Mouse (Mus musculus) limb, embryonic 12.5 days (tissue): ENCODE results near the gene Stx5a. TPM values are rescaled to one million over a fixed set of nuclear protein-coding genes. Genes with fewer than 3 reads are reported as not detected.
A peak's percentile ranks its signal among the peaks of the same experiment; 100 is the strongest.
"Not testable (repeated sequence)": the region's sequence is repeated elsewhere in the genome, so short reads cannot be mapped to it uniquely, and the experiment has no call there.

Experiments
- ATAC-seq: fragments of 200-750 bp; cut with Nextera tagmentation; 2 replicates; pipeline ENCODE4 v1.8.0; 2017; ENCODE audit warnings: low read depth, moderate TSS enrichment; ENCODE audit not compliant: insufficient number of reproducible peaks, insufficient read depth, low FRiP score, low TSS enrichment
- H3K27ac ChIP-seq: fragments of 300-500 bp; sonication (generic); 2 replicates; pipeline ENCODE4 v1.5.1; 2016; ENCODE audit warnings: mild to moderate bottlenecking, moderate library complexity
- H3K27me3 ChIP-seq: fragments of 300-500 bp; sonication (generic); 2 replicates; pipeline ENCODE4 v1.6.1; 2016; ENCODE audit warnings: mild to moderate bottlenecking, moderate library complexity
- H3K36me3 ChIP-seq: fragments of 300-500 bp; sonication (generic); 2 replicates; pipeline ENCODE4 v1.6.1; 2016; ENCODE audit warnings: mild to moderate bottlenecking, moderate library complexity
- H3K4me1 ChIP-seq: fragments of 300-500 bp; sonication (generic); replicated peaks from 2 replicates; pipeline ENCODE4 v1.6.1; 2016
- H3K4me2 ChIP-seq: fragments of 300-500 bp; sonication (generic); 2 replicates; pipeline ENCODE4 v1.6.1; 2016; ENCODE audit warnings: mild to moderate bottlenecking, moderate library complexity
- H3K4me3 ChIP-seq: fragments of 300-500 bp; sonication (generic); replicated peaks from 2 replicates; pipeline ENCODE4 v1.5.1; 2016; ENCODE audit warnings: mild to moderate bottlenecking
- H3K9ac ChIP-seq: fragments of 300-500 bp; sonication (generic); replicated peaks from 2 replicates; pipeline ENCODE4 v1.6.1; 2016; ENCODE audit warnings: mild to moderate bottlenecking, moderate library complexity
- H3K9me3 ChIP-seq: fragments of 300-500 bp; sonication (generic); 2 replicates; pipeline ENCODE4 v1.6.1; 2016; ENCODE audit warnings: mild to moderate bottlenecking, moderate library complexity
- WGBS: fragments of 180-500 bp; shearing (Covaris S2); methylation state at CpG from one replicate; pipeline ENCODE4 v1.1.7; 2016; 5-methylcytosine and 5-hydroxymethylcytosine counted together
- polyA plus RNA-seq: library from polyadenylated mRNA; unstranded; fragments of >200 nt; fragmentation: Nextera tagmentation; extraction: Ambion mirVana; gene quantifications from 2 replicates; pipeline ENCODE4 v1.2.1, GENCODE M21; 2016

Stx5a gene
- polyA plus RNA-seq, 1 experiment from 2014 or later = 168 TPM

DNA sequence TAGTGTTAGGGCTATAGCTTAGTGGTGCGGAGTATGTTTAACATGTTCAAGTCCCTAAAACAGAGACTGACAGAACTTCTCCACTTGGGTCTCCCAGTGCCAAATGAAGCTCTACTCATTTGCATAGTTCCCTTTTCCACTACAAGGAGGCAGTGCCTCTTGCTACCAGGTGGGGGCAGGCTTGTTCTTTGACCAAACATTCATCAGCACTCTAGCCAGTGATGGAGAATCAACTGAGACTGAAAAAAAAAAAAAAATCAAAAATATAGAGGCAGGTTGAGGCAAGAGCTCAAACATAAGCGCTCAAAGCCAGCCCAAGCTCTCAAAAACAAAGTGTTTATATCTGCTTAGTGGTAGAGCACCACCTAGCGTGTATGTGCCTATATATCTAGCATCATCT, 22.9 kb upstream of the Stx5a start:
- no peak for ATAC-seq
- H3K4me2 ChIP-seq = no peak overlapping the region
- 75% methylated on average over 3 of the region's 3 CpGs for WGBS
- H3K27ac ChIP-seq = no peak overlapping the region
- H3K9ac ChIP-seq = no peak overlapping the region
- H3K9me3 ChIP-seq = no peaks in the 10 kb centered on the region
- H3K27me3 ChIP-seq = no peaks in the 10 kb centered on the region
- H3K4me3 ChIP-seq = no peak overlapping the region
- no peaks in the 10 kb centered on the region; the same call in 1 of the 2 replicates for H3K36me3 ChIP-seq
- H3K4me1 ChIP-seq = peaks cover 16% of the 10 kb centered on the region

DNA sequence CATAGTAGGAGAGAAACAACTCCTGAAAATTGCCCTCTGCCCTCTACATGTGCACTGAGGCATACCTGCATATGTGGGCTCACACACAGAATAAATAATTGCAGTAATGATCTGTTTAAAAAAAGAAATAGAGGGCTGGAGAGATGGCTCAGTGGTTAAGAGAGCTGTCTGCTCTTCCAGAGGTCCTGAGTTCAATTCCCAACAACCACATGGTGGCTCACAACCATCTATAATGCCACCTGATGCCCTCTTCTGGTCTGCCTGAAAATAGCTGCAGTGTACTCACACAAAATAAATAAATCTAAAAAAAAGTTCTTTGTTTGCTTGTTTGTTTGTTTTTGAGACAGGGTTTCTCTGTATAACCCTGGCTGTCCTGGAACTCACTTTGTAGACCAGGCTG, 22.2 kb upstream of the Stx5a start:
- not testable (repeated sequence) for H3K9me3 ChIP-seq, H3K27ac ChIP-seq, ATAC-seq, H3K9ac ChIP-seq, H3K4me2 ChIP-seq, H3K4me3 ChIP-seq, H3K27me3 ChIP-seq, H3K36me3 ChIP-seq
- H3K4me1 ChIP-seq = peaks cover 14% of the 10 kb centered on the region

DNA sequence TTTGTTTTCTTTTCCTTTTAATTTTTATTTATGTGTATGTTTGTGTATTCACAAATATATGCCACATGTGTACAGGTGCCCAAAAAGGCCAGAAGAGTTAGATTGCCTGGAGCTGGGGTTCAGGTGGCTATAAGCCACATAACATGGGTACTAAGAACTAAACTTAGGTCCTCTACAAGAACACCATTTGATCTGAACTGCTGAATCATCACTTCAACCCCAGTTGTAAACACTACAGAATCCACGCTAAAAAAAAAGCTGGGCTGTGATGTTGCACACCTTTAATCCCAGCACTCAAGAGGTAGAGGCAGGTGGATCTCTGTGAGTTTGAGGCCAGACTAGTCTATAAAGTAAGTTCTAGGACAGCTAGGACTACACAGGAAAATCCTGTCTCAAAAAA, 19.8 kb upstream of the Stx5a start:
- 63% methylated on average over 1 of the region's 1 CpGs for WGBS
- Histone ChIP-seq H3K4me3 (no peak overlapping the region), H3K4me1 (peaks cover 22% of the 10 kb centered on the region), H3K27ac (no peak overlapping the region), H3K27me3 (no peaks in the 10 kb centered on the region), H3K4me2 (peak overlapping the region; percentile 62; the same call in 1 of the 2 replicates), H3K9me3 (no peaks in the 10 kb centered on the region), H3K9ac (no peak overlapping the region), H3K36me3 (peaks cover 24% of the 10 kb centered on the region)
- no peak for ATAC-seq

DNA sequence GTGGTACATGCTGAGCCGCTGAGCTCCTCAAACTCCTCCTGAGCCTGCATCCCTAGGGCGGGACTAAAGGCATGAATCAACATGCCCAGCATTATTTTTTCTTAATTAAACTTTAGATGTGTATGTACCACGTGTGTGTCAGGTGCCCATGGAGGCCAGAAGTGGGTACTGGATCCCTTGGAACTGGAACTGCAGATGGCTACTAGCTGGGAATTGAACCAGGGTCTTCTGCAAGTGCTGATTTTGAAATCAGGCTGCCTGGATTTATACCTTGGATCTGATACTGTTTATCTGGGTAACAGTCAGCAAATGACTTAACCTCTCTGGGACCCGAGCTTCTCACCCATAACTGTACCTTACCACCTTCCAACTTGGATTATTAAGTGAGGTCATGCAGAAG, 19.2 kb upstream of the Stx5a start:
- peak overlapping the region; percentile 98; the same call in 1 of the 2 replicates for H3K27ac ChIP-seq
- ATAC-seq = no peak

DNA sequence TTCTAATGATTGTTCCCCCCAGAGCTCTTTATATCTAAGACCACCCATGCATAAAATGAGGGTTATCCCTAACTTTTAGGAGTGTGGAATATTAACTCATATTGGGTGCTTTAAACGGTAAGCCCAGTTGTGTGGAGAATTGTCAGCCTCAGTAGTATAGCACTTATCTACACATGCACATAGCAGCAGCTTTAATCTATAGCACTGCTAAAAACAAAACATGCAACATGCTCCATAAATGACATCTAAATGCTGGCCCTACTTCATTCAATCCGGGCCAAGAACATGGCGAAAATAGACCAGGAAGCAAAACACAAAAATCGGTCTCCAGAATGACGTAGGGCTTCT, 18.7 kb upstream of the Stx5a start:
- WGBS = 4% methylated on average over 5 of the region's 5 CpGs
- H3K27me3 ChIP-seq = no peaks in the 10 kb centered on the region
- H3K4me3 ChIP-seq = peak overlapping the region; percentile 74
- H3K9me3 ChIP-seq = no peaks in the 10 kb centered on the region
- peak overlapping the region; percentile 98 for H3K27ac ChIP-seq
- H3K36me3 ChIP-seq = peaks cover 32% of the 10 kb centered on the region
- H3K4me1 ChIP-seq = peaks cover 22% of the 10 kb centered on the region
- peak overlapping the region; percentile 62 for H3K4me2 ChIP-seq
- ATAC-seq = no peak
- peak overlapping the region; percentile 73 for H3K9ac ChIP-seq

More for the DNA sequence above, 19.2 kb upstream of the Stx5a start:
- Histone ChIP-seq H3K4me3 (peak overlapping the region; percentile 74), H3K9ac (peak overlapping the region; percentile 73), H3K4me1 (peaks cover 22% of the 10 kb centered on the region), H3K4me2 (peak overlapping the region; percentile 62), H3K27me3 (no peaks in the 10 kb centered on the region), H3K9me3 (no peaks in the 10 kb centered on the region), H3K36me3 (peaks cover 30% of the 10 kb centered on the region)
- WGBS = 58% methylated on average over 4 of the region's 4 CpGs

DNA sequence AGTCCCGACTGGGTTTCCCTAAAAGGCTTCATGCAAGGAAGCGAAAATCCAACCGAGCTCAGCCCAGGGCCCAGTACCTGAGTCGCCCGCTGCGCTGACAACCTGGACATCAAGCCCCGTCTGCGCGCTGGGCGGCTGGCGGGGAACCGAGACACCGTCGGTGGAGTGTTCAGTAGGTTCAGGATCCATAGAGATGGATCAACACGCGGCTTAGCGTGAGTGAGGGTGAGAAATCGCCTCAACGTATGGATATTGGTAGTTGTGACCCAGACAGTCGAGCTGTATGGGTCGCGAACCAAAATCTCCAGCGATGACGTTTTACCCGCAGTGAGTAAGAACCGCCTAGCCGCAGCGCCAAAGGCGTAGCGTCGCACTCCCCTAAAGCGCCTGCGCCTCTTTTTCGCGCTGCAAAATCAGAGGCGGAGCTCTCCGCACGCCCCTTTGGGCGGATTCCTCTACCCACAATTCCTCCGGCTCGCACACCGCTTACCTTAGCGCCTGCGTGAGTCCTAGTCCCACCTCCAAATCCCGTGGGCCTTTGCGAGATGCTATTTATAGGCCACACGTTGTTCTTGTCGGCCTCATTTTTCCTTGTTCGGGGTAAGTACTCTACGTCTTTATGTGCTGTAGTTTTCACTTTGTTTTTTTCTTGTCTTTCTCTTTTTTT, 18.2 kb upstream of the Stx5a start, which contains the start of gene Slc3a2:
TSS of gene Slc3a2 (minus strand) at position 463 of the 667 bp plus-strand sequence.
- H3K36me3 ChIP-seq = peaks cover 32% of the 10 kb centered on the region
- H3K9me3 ChIP-seq = no peaks in the 10 kb centered on the region
- WGBS = under 1% methylated on average over 50 of the region's 50 CpGs
- peak within 1 kb of the TSS; percentile 98 for H3K9ac ChIP-seq
- peak within 1 kb of the TSS; percentile 86 for H3K4me2 ChIP-seq
- H3K4me1 ChIP-seq = peaks cover 22% of the 10 kb centered on the region
- peak within 1 kb of the TSS; percentile 74 for H3K4me3 ChIP-seq
- no peaks in the 10 kb centered on the region for H3K27me3 ChIP-seq
- peak; percentile 96 for ATAC-seq
- peak within 1 kb of the TSS; percentile 98 for H3K27ac ChIP-seq

DNA sequence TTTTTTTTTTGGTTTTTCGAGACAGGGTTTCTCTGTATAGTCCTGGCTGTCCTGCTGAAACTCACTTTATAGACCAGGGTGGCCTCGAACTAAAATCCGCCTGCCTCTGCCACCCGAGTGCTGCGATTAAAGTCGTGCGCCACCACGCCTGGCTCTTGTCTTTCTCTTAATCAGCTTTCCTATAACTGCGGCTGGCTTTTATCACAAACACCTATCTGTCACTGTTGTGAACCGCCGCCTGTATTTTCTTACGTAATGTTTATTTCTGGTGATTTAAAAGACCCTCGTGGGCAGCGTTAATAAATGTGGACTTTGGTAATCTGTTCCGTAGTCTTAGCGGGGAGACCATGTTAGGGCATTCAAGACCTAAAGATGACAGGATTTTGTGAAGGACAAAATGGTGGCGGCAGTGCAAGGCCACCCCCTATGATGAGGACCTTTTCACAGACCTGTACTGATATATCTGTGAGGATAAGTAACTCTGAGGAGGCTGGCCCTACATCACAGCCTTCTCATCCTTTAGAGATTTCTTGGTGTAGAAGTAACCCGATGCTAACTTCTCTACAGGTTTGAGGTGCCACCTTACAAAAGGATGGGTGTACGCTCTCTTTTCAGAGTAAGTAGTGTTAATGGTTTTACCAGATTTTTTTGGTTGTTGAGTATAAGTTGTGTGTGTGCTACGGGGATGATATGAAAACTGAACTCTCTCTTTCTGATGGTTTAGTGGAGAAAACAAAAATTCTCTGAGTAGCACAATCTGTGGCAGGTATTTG, 17.5 kb upstream of the Stx5a start:
- under 1% methylated on average over 20 of the region's 20 CpGs for WGBS
- ATAC-seq = no peak
- no peaks in the 10 kb centered on the region for H3K9me3 ChIP-seq
- H3K9ac ChIP-seq = peak overlapping the region; percentile 98
- peak overlapping the region; percentile 98 for H3K27ac ChIP-seq
- H3K4me1 ChIP-seq = peaks cover 22% of the 10 kb centered on the region
- H3K36me3 ChIP-seq = peaks cover 32% of the 10 kb centered on the region
- peak overlapping the region; percentile 74 for H3K4me3 ChIP-seq
- H3K4me2 ChIP-seq = peak overlapping the region; percentile 86
- no peaks in the 10 kb centered on the region for H3K27me3 ChIP-seq

DNA sequence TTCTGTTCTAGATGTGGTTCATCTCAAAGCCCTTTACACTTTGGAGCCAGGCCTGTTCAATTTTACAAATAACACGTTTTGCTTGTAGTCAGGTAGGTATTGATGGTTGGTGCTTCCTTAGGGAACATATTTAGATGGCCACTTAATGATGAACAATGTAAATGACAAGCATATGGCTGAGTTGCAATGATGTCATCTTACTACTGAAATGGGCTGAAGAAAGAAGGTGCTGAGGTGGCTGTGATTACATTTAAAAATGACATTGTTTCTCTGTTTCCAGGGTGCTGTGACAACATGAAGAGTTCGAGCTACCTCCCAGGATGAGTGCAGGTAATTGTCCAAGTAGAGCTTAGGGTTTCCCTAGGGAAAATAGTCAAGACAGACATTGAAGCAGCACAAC, 16.8 kb upstream of the Stx5a start:
- H3K9ac ChIP-seq = peak overlapping the region; percentile 98
- peaks cover 22% of the 10 kb centered on the region for H3K4me1 ChIP-seq
- 7% methylated on average over 2 of the region's 2 CpGs for WGBS
- peak overlapping the region; percentile 74 for H3K4me3 ChIP-seq
- H3K4me2 ChIP-seq = peak overlapping the region; percentile 86
- H3K27me3 ChIP-seq = no peaks in the 10 kb centered on the region
- H3K27ac ChIP-seq = peak overlapping the region; percentile 98
- ATAC-seq = no peak
- no peaks in the 10 kb centered on the region for H3K9me3 ChIP-seq
- peaks cover 32% of the 10 kb centered on the region for H3K36me3 ChIP-seq

DNA sequence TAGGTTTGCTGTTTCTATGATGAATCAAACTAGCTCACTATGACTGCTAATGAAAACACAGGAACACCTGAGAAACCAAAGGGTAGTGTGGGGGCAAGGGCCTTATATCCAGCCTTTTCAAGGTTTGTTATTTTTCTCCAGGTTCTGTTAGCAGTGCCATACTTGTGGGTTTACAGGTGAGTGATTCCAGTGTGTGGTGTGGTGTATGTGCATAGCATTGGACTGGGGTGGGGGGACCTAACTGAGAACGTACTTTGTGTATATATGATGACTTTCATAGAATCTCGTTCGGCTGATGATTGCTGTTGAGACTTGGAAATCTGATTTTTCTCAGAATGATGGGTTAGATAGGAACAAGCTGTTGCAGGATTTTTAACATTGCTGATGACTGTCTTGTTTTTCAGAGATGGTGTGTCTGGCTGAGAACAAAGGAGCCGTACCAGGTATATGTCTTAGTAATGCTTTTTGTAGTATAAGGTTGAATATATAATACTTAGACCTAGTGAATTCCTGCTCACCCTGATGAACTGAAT, 16.1 kb upstream of the Stx5a start:
- H3K36me3 ChIP-seq = peaks cover 32% of the 10 kb centered on the region
- ATAC-seq = no peak
- peak overlapping the region; percentile 74 for H3K4me3 ChIP-seq
- peaks cover 22% of the 10 kb centered on the region for H3K4me1 ChIP-seq
- H3K9me3 ChIP-seq = no peaks in the 10 kb centered on the region
- peak overlapping the region; percentile 98 for H3K9ac ChIP-seq
- WGBS = 54% methylated on average over 4 of the region's 4 CpGs
- H3K27me3 ChIP-seq = no peaks in the 10 kb centered on the region
- peak overlapping the region; percentile 98; the same call in 1 of the 2 replicates for H3K27ac ChIP-seq
- H3K4me2 ChIP-seq = peak overlapping the region; percentile 86

DNA sequence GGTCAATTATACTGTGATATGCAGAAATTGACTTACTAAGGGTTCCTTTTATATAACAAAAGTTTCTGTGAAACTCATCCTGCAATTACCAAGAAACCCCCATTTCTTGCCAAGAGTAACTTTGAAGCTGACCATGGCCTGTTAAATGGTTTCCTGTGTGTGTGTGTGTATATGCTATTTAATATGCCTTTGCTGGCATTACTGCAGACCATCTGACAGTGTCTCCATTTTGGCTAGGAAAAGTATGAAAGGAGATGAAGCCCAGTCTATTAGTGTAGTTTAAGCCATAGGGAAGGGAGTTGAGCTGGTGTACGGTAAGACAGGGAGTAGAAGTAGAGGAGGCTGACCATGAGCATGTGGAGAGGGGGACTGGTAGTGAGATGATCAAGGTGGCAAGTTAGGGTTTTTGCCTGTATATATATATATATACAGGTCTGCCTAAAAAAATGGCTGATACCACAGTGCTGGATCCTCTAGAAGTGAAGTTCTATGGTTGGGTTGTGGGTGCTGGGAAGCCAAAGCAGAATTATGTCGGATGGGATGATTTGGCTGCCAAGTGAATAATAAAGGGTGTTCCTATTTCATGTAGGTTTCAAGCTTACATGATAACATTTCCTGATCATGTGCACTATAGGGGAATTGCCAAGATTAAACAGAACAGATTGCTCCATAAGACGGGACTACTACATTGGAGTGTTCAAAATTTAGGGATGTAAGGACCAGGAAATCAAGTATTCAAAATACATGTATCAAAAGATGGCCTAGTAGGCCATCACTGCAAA, 14.4 kb upstream of the Stx5a start:
- no peak for ATAC-seq
- H3K4me2 ChIP-seq = no peak overlapping the region
- H3K9me3 ChIP-seq = no peaks in the 10 kb centered on the region
- no peaks in the 10 kb centered on the region for H3K27me3 ChIP-seq
- no peak overlapping the region for H3K4me3 ChIP-seq
- H3K4me1 ChIP-seq = peaks cover 17% of the 10 kb centered on the region
- WGBS = 19% methylated on average over 3 of the region's 3 CpGs
- H3K27ac ChIP-seq = no peak overlapping the region
- no peak overlapping the region for H3K9ac ChIP-seq
- H3K36me3 ChIP-seq = peaks cover 32% of the 10 kb centered on the region
